Mouse (Mus musculus) lung, embryonic 16.5 days (tissue): Measurements from ENCODE around the gene Kif3b. TPM values are rescaled to one million over a fixed set of nuclear protein-coding genes. Genes with fewer than 3 reads are reported as not detected.

Source experiments
- ATAC-seq: fragments of 200-750 bp; cut with Nextera tagmentation; 2 replicates; pipeline ENCODE4 v1.8.0; 2017; ENCODE audit warnings: low read depth, mild to moderate bottlenecking, moderate library complexity
- H3K27ac ChIP-seq: fragments of 300-500 bp; sonication (generic); 2 replicates; pipeline ENCODE4 v1.5.1; 2014; ENCODE audit warnings: mild to moderate bottlenecking, control low read depth, low read length
- H3K27me3 ChIP-seq: fragments of 300-500 bp; sonication (generic); 2 replicates; pipeline ENCODE4 v1.6.1; 2014; ENCODE audit warnings: low read depth, low read length, mixed read lengths; ENCODE audit not compliant: control insufficient read depth, insufficient read depth
- H3K36me3 ChIP-seq: fragments of 300-500 bp; sonication (generic); 2 replicates; pipeline ENCODE4 v1.6.1; 2014; ENCODE audit warnings: low read length; ENCODE audit not compliant: control insufficient read depth, insufficient read depth
- H3K4me1 ChIP-seq: fragments of 300-500 bp; sonication (generic); replicated peaks from 2 replicates; pipeline ENCODE4 v1.6.1; 2014; ENCODE audit warnings: low read length, mixed read lengths; ENCODE audit not compliant: control insufficient read depth, insufficient read depth
- H3K4me2 ChIP-seq: fragments of 300-500 bp; sonication (generic); 2 replicates; pipeline ENCODE4 v1.6.1; 2014; ENCODE audit warnings: low read depth, low read length, control low read depth
- H3K4me3 ChIP-seq: fragments of 300-500 bp; sonication (generic); 2 replicates; pipeline ENCODE4 v1.5.1; 2014; ENCODE audit warnings: mild to moderate bottlenecking, low read length, control low read depth
- H3K9ac ChIP-seq: fragments of 300-500 bp; sonication (generic); 2 replicates; pipeline ENCODE4 v1.6.1; 2014; ENCODE audit warnings: low read length, control low read depth
- H3K9me3 ChIP-seq: fragments of 300-500 bp; sonication (generic); 2 replicates; pipeline ENCODE4 v1.6.1; 2016; ENCODE audit warnings: low read length; ENCODE audit not compliant: control insufficient read depth
- WGBS: fragments of 180-500 bp; shearing (Covaris S2); extraction: QIAGEN DNeasy Blood & Tissue Kit; methylation state at CpG from one replicate; pipeline ENCODE4 v1.1.7; 2014; 5-methylcytosine and 5-hydroxymethylcytosine counted together
- polyA plus RNA-seq: library from polyadenylated mRNA; unstranded; fragments of >200 nt; fragmentation: Nextera tagmentation; extraction: Ambion mirVana; gene quantifications from 2 replicates; pipeline ENCODE4 v1.2.1, GENCODE M21; 2015

The Kif3b gene
- polyA plus RNA-seq, 1 experiment from 2014 or later, result 7.1 TPM

DNA sequence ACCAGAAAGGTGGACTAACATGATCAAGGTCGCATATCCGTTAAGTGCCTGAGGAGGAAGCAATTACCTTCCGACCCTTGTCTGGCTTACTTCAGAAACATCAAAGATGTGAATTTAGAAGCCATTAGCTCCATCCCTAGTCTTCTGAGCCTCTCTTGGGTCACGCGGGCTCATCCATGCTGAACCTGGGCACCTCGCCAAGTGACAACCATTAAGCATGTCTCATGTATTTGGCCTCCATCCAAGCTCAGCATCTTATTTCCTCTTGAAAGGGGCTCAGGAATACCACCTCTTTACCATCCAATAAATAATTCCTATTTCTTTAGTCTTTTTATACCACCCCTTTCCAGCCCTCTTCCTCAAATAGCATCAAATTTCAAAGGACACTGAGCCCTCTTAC, 3.4 kb upstream of the Kif3b start:
- ATAC-seq, result no peak
- Histone ChIP-seq H3K27ac (no peak overlapping the region), H3K36me3 (no peaks in the 10 kb centered on the region), H3K9me3 (no peaks in the 10 kb centered on the region), H3K4me3 (no peak overlapping the region), H3K4me2 (no peak overlapping the region), H3K27me3 (no peaks in the 10 kb centered on the region), H3K4me1 (peaks cover 12% of the 10 kb centered on the region), H3K9ac (no peak overlapping the region)
- 28% methylated on average over 6 of the region's 6 CpGs for WGBS

GRCm38 (mm10) chr2:153292305-153292861, 1.2 kb downstream of the Kif3b start:
- peak overlapping the region; percentile 93 for H3K4me3 ChIP-seq
- no peak overlapping the region for H3K27ac ChIP-seq
- no peak for ATAC-seq
- peak overlapping the region; percentile 89 for H3K9ac ChIP-seq
- no peaks in the 10 kb centered on the region for H3K9me3 ChIP-seq
- no peaks in the 10 kb centered on the region for H3K36me3 ChIP-seq
- H3K27me3 ChIP-seq, result no peaks in the 10 kb centered on the region
- peak overlapping the region; percentile 89 for H3K4me2 ChIP-seq
- 46% methylated on average over 7 of the region's 7 CpGs for WGBS
- H3K4me1 ChIP-seq, result peaks cover 12% of the 10 kb centered on the region

GRCm38 (mm10) chr2:153295196-153295595, 4.0 kb downstream of the Kif3b start:
- Histone ChIP-seq H3K9me3 (no peaks in the 10 kb centered on the region), H3K9ac (no peak overlapping the region), H3K36me3 (no peaks in the 10 kb centered on the region), H3K27ac (no peak overlapping the region), H3K4me3 (no peak overlapping the region), H3K4me2 (no peak overlapping the region), H3K4me1 (peaks cover 12% of the 10 kb centered on the region), H3K27me3 (no peaks in the 10 kb centered on the region)
- 85% methylated on average over 4 of the region's 4 CpGs for WGBS
- no peak for ATAC-seq

- Histone ChIP-seq H3K9ac (no peak overlapping the region), H3K27me3 (no peaks in the 10 kb centered on the region), H3K4me2 (no peak overlapping the region), H3K27ac (no peak overlapping the region), H3K9me3 (no peaks in the 10 kb centered on the region), H3K4me1 (peaks cover under 1% of the 10 kb centered on the region; the same call in 1 of the 2 replicates), H3K36me3 (no peaks in the 10 kb centered on the region), H3K4me3 (no peak overlapping the region)
- ATAC-seq, result no peak
- 82% methylated on average over 4 of the region's 4 CpGs for WGBS
Measured at GRCm38 (mm10) chr2:153297771-153298170, 6.6 kb downstream of the Kif3b start.

DNA sequence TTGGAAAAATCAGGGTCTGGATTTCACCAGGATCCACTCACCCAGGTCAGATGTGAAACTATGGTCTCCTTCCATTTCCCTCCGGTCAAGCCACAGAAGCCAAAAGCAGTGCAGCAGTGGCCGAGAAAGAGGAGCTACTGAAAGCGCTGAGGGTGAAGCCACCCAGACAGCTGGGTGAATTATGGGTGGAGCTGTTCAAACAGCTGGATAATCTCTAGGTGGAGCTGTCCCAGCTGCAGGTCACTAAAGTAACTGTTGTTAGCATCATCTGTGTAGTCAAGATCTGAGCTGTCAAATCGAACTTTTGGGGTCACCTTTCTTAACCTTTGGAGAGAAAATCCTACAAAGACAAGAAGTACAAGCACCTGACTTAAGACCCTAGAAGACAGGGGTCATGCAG, 7.2 kb downstream of the Kif3b start:
- no peak for ATAC-seq
- no peak overlapping the region for H3K4me2 ChIP-seq
- no peaks in the 10 kb centered on the region for H3K36me3 ChIP-seq
- WGBS, result 44% methylated on average over 4 of the region's 4 CpGs
- H3K27ac ChIP-seq, result no peak overlapping the region
- H3K9ac ChIP-seq, result no peak overlapping the region
- H3K4me3 ChIP-seq, result no peak overlapping the region
- no peaks in the 10 kb centered on the region for H3K4me1 ChIP-seq
- no peaks in the 10 kb centered on the region for H3K9me3 ChIP-seq
- no peaks in the 10 kb centered on the region for H3K27me3 ChIP-seq

GRCm38 (mm10) chr2:153298863-153299262, 7.7 kb downstream of the Kif3b start:
- H3K9me3 ChIP-seq, result no peaks in the 10 kb centered on the region
- H3K9ac ChIP-seq, result no peak overlapping the region
- 0 out of 2 replicates have a peak, but pooled peaks have one; percentile 23 for ATAC-seq
- no peak overlapping the region for H3K4me2 ChIP-seq
- WGBS, result 56% methylated on average over 4 of the region's 4 CpGs
- no peaks in the 10 kb centered on the region for H3K27me3 ChIP-seq
- no peaks in the 10 kb centered on the region for H3K4me1 ChIP-seq
- no peak overlapping the region for H3K27ac ChIP-seq
- H3K36me3 ChIP-seq, result no peaks in the 10 kb centered on the region
- H3K4me3 ChIP-seq, result no peak overlapping the region

DNA sequence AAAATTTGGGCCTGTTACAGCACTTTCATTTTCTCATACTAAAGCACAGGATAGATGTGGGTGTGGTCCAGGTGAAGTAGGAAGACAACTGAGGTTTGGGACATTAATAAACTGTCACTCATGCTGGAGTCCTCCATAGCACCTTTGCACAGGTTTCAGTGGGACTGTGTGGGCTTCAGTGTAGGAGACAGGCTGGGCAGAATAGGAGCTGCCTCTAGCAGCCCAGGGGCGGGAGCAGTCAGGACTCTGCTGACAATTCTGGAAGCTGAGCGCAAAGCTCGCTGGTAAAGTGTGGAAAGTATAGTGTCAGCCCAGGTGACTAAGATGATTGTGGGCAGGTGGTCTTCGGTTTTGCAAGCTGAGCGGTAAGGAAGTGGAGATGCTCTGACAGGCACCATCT, 9.9 kb downstream of the Kif3b start:
- Histone ChIP-seq H3K9ac (no peak overlapping the region), H3K4me2 (no peak overlapping the region), H3K36me3 (no peaks in the 10 kb centered on the region), H3K9me3 (no peaks in the 10 kb centered on the region), H3K27ac (no peak overlapping the region), H3K4me1 (no peaks in the 10 kb centered on the region), H3K27me3 (no peaks in the 10 kb centered on the region), H3K4me3 (no peak overlapping the region)
- WGBS, result 96% methylated on average over 5 of the region's 5 CpGs
- no peak for ATAC-seq

DNA sequence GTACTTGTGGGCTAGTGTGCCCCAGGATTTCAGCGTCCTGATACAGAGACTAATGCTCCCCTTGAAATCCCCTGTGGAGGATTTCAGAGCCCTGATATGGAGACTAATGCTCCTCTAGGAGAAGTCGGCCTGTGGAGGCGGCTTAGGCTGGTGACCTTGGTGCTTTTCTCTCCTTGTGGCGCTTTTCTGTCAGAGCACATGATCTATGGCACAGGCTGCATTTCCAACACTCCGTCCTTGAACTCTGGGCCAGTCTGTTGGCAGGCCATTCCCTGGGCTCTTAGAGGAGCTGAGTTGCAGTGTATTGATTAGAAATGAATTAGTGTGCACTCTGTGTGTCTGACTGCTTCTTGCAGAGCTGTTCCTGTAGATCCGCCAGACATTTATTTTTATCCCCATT, 14.0 kb downstream of the Kif3b start:
- ATAC-seq, result no peak
- Histone ChIP-seq H3K4me2 (no peak overlapping the region), H3K9me3 (no peaks in the 10 kb centered on the region), H3K27me3 (no peaks in the 10 kb centered on the region), H3K4me1 (no peaks in the 10 kb centered on the region), H3K9ac (no peak overlapping the region), H3K4me3 (no peak overlapping the region), H3K36me3 (no peaks in the 10 kb centered on the region), H3K27ac (no peak overlapping the region)
- WGBS, result 61% methylated on average over 6 of the region's 6 CpGs

GRCm38 (mm10) chr2:153308586-153308985, 17.4 kb downstream of the Kif3b start:
- Histone ChIP-seq H3K9ac (no peak overlapping the region), H3K4me2 (no peak overlapping the region), H3K27ac (no peak overlapping the region), H3K36me3 (no peaks in the 10 kb centered on the region), H3K4me1 (no peaks in the 10 kb centered on the region), H3K27me3 (no peaks in the 10 kb centered on the region), H3K4me3 (no peak overlapping the region), H3K9me3 (no peaks in the 10 kb centered on the region)
- 77% methylated on average over 7 of the region's 7 CpGs for whole genome bisulfite sequencing
- ATAC-seq, result no peak

GRCm38 (mm10) chr2:153309106-153309505, 17.9 kb downstream of the Kif3b start:
- no peak for ATAC-seq
- 66% methylated on average over 8 of the region's 8 CpGs for WGBS

More at GRCm38 (mm10) chr2:153309106-153309505, 17.9 kb downstream of the Kif3b start:
- Histone ChIP-seq H3K27ac (no peak overlapping the region), H3K9ac (no peak overlapping the region), H3K9me3 (no peaks in the 10 kb centered on the region), H3K4me3 (no peak overlapping the region), H3K4me2 (no peak overlapping the region), H3K27me3 (no peaks in the 10 kb centered on the region), H3K36me3 (no peaks in the 10 kb centered on the region), H3K4me1 (no peaks in the 10 kb centered on the region)
